Mouse (Mus musculus): ENCODE data around the gene Upk2.

Upk2 gene

GRCm38 (mm10) chr9:44487441-44487840 lies 32.7 kb upstream of the Upk2 start:
- no peak for DNase-seq

- DNase-seq, result no peak
These were observed 32.1 kb upstream of the Upk2 start for GRCm38 (mm10) chr9:44486741-44487421.

- no peak for DNase-seq
These were observed 31.6 kb upstream of the Upk2 start for GRCm38 (mm10) chr9:44486335-44486734.

GRCm38 (mm10) chr9:44485516-44486161 lies 30.9 kb upstream of the Upk2 start:
- DNase-seq, result no peak

GRCm38 (mm10) chr9:44485105-44485515 lies 30.3 kb upstream of the Upk2 start:
- no peak for DNase-seq

GRCm38 (mm10) chr9:44484311-44485104 lies 29.7 kb upstream of the Upk2 start:
- no peak for DNase-seq

- peak; percentile 59 to 60 for DNase-seq
These were observed 28.8 kb upstream of the Upk2 start for GRCm38 (mm10) chr9:44483510-44484044.

- DNase-seq, result peak; percentile 23 to 32
These were observed 28.3 kb upstream of the Upk2 start for GRCm38 (mm10) chr9:44483041-44483509.

GRCm38 (mm10) chr9:44482552-44482951 lies 27.8 kb upstream of the Upk2 start, which contains the start of gene Bcl9l:
TSS of gene Bcl9l (plus strand) at chr9:44482825.
- peak; percentile 87 to 89 for DNase-seq

GRCm38 (mm10) chr9:44482112-44482511 lies 27.3 kb upstream of the Upk2 start:
- no peak for DNase-seq

- peak; percentile 77 for DNase-seq
These were observed 25.1 kb upstream of the Upk2 start for GRCm38 (mm10) chr9:44479628-44480428.

- DNase-seq, result peak in 1 of 2 experiments; percentile 16
These were observed 24.3 kb upstream of the Upk2 start for GRCm38 (mm10) chr9:44478959-44479605.

GRCm38 (mm10) chr9:44478229-44478921 lies 23.6 kb upstream of the Upk2 start:
- peak in 1 of 2 experiments; percentile 31 for DNase-seq

GRCm38 (mm10) chr9:44477339-44478228 lies 22.8 kb upstream of the Upk2 start:
- DNase-seq, result peak; percentile 76 to 82

GRCm38 (mm10) chr9:44475936-44476335 lies 21.2 kb upstream of the Upk2 start:
- no peak for DNase-seq

GRCm38 (mm10) chr9:44474327-44474726 lies 19.6 kb upstream of the Upk2 start:
- DNase-seq, result no peak

- DNase-seq, result peak; percentile 42
These were observed 18.4 kb upstream of the Upk2 start for GRCm38 (mm10) chr9:44473184-44473583.

- DNase-seq, result no peak
These were observed 14.0 kb upstream of the Upk2 start for GRCm38 (mm10) chr9:44468800-44469199.

- no peak for DNase-seq
These were observed 13.4 kb upstream of the Upk2 start for GRCm38 (mm10) chr9:44468224-44468623.

GRCm38 (mm10) chr9:44461950-44462349 lies 7.2 kb upstream of the Upk2 start:
- DNase-seq, result peak; percentile 28 to 52

All from B cell, adult 2 months (primary cell).